Mouse (Mus musculus): ENCODE results near the gene Rtn4rl1.
"Not testable (repeated sequence)": the region's sequence is repeated elsewhere in the genome, so short reads cannot be mapped to it uniquely, and the experiment has no call there.

Gene Rtn4rl1

GRCm38 (mm10) chr11:75165441-75166192 lies 28.0 kb upstream of the Rtn4rl1 start:
- DNase-seq, result peak; percentile 68 to 72

- peak in 1 of 2 experiments; percentile 35 for DNase-seq
These were observed 27.3 kb upstream of the Rtn4rl1 start for GRCm38 (mm10) chr11:75166193-75166842.

- DNase-seq, result peak; percentile 37
These were observed 26.5 kb upstream of the Rtn4rl1 start for GRCm38 (mm10) chr11:75166861-75167642.

- DNase-seq, result no peak
These were observed 25.7 kb upstream of the Rtn4rl1 start for GRCm38 (mm10) chr11:75167643-75168589.

GRCm38 (mm10) chr11:75168590-75169361 lies 24.8 kb upstream of the Rtn4rl1 start:
- peak; percentile 86 to 87 for DNase-seq

- peak; percentile 40 to 44 for DNase-seq
These were observed 24.0 kb upstream of the Rtn4rl1 start, which contains the start of gene Hic1 for GRCm38 (mm10) chr11:75169405-75170080. TSS of gene Hic1 (minus strand) at chr11:75169519.

GRCm38 (mm10) chr11:75170136-75170751 lies 23.3 kb upstream of the Rtn4rl1 start:
- peak; percentile 97 to 98 for DNase-seq

- DNase-seq, result peak in 1 of 2 experiments; percentile 44
These were observed 22.3 kb upstream of the Rtn4rl1 start for GRCm38 (mm10) chr11:75171186-75171865.

GRCm38 (mm10) chr11:75172151-75173094 lies 21.2 kb upstream of the Rtn4rl1 start:
- peak; percentile 66 to 68 for DNase-seq

- peak; percentile 96 to 97 for DNase-seq
These were observed 20.3 kb upstream of the Rtn4rl1 start for GRCm38 (mm10) chr11:75173095-75173798.

GRCm38 (mm10) chr11:75173799-75174165 lies 19.8 kb upstream of the Rtn4rl1 start:
- no peak for DNase-seq

- DNase-seq, result not testable (repeated sequence)
These were observed 19.0 kb upstream of the Rtn4rl1 start for GRCm38 (mm10) chr11:75174574-75174973.

- DNase-seq, result no peak
These were observed 15.6 kb upstream of the Rtn4rl1 start for GRCm38 (mm10) chr11:75178011-75178410.

- DNase-seq, result peak; percentile 95
These were observed 14.8 kb upstream of the Rtn4rl1 start, which contains the start of gene Ovca2 for GRCm38 (mm10) chr11:75178672-75179208. TSS of gene Ovca2 (minus strand) at chr11:75178835.

GRCm38 (mm10) chr11:75183917-75184570 lies 9.5 kb upstream of the Rtn4rl1 start:
- no peak for DNase-seq

GRCm38 (mm10) chr11:75184573-75184972 lies 9.0 kb upstream of the Rtn4rl1 start:
- DNase-seq, result no peak

- no peak for DNase-seq
These were observed 8.6 kb upstream of the Rtn4rl1 start for GRCm38 (mm10) chr11:75184986-75185385.

Data from cerebellum, postnatal 14 days (tissue).